Mouse (Mus musculus) MEL (cell line): ENCODE measurements around the gene Dusp16. TPM values are rescaled to one million over a fixed set of nuclear protein-coding genes. Genes with fewer than 3 reads are reported as not detected.

Experiments used
- DNase-seq: peaks from one replicate; pipeline ENCODE4 v3.0.0; 2011; ENCODE audit warnings: low read depth, low spot score
- H3K27ac ChIP-seq: 2 replicates; pipeline ENCODE4 v1.5.1; 2012; ENCODE audit warnings: low read depth, mild to moderate bottlenecking, control low read depth, low read length, moderate library complexity; ENCODE audit not compliant: control insufficient read depth
- H3K27me3 ChIP-seq, 2 experiments: fragments of 150-350 bp in 1 of 2; sonication (generic) in 1 of 2; 2 replicates each; pipeline ENCODE4 v1.6.1; 2012; ENCODE audit warnings: low read length in 2 of 2, mild to moderate bottlenecking in 2 of 2, improper control_type of control experiment in 1 of 2, moderate library complexity in 1 of 2; ENCODE audit not compliant: insufficient read depth in 2 of 2, control insufficient read depth in 1 of 2
- H3K36me3 ChIP-seq, 2 experiments: 2 replicates each; pipeline ENCODE4 v1.6.1; 2012 to 2014; ENCODE audit warnings: low read length in 2 of 2, improper control_type of control experiment in 1 of 2, inconsistent platforms in 1 of 2, mild to moderate bottlenecking in 1 of 2; ENCODE audit not compliant: insufficient read depth in 2 of 2, control insufficient read depth in 1 of 2
- H3K4me1 ChIP-seq, 2 experiments: fragments of 150-350 bp in 1 of 2; sonication (generic) in 1 of 2; 2 replicates each; pipeline ENCODE4 v1.6.1; 2012; ENCODE audit warnings: low read length in 2 of 2, improper control_type of control experiment in 1 of 2, mild to moderate bottlenecking in 1 of 2; ENCODE audit not compliant: insufficient read depth in 2 of 2, control insufficient read depth in 1 of 2
- H3K4me3 ChIP-seq, 2 experiments: fragments of 150-350 bp in 1 of 2; sonication (generic) in 1 of 2; 2 replicates each; pipeline ENCODE4 v1.5.1; 2012; ENCODE audit warnings: low read depth in 2 of 2, low read length in 2 of 2, mild to moderate bottlenecking in 2 of 2, moderate library complexity in 2 of 2, control low read depth in 1 of 2, improper control_type of control experiment in 1 of 2; ENCODE audit not compliant: control insufficient read depth in 1 of 2, insufficient read depth in 1 of 2
- H3K79me2 ChIP-seq: 2 replicates; pipeline ENCODE4 v1.6.1; 2012; ENCODE audit warnings: mild to moderate bottlenecking, low read length, moderate library complexity; ENCODE audit not compliant: control insufficient read depth, poor library complexity, insufficient read depth
- H3K9ac ChIP-seq: 2 replicates; pipeline ENCODE4 v1.6.1; 2012; ENCODE audit warnings: low read depth, mild to moderate bottlenecking, control low read depth, low read length, moderate library complexity; ENCODE audit not compliant: control insufficient read depth, poor library complexity, severe bottlenecking
- H3K9me3 ChIP-seq: fragments of 150-350 bp; sonication (generic); replicated peaks from 2 replicates; pipeline ENCODE4 v1.6.1; 2012; ENCODE audit warnings: mild to moderate bottlenecking, low read length, improper control_type of control experiment, moderate library complexity; ENCODE audit not compliant: insufficient read depth
- BHLHE40 ChIP-seq: IDR thresholded peaks from 2 replicates; pipeline ENCODE4 v1.6.1; 2012; ENCODE audit warnings: low read depth, mild to moderate bottlenecking, inconsistent platforms, low read length, improper control_type of control experiment, borderline replicate concordance
- CTCF ChIP-seq, 3 experiments: IDR thresholded peaks in 2 of 3; conservative IDR thresholded peaks in 1 of 3; 2 replicates each; pipeline ENCODE4 v1.5.1; 2011 to 2012; ENCODE audit warnings: low read length in 3 of 3, low read depth in 2 of 3, mild to moderate bottlenecking in 2 of 3, improper control_type of control experiment in 1 of 3, inconsistent platforms in 1 of 3, mixed read lengths in 1 of 3, moderate library complexity in 1 of 3; ENCODE audit not compliant: control insufficient read depth in 1 of 3, insufficient read depth in 1 of 3, poor library complexity in 1 of 3, severe bottlenecking in 1 of 3
- ELF1 ChIP-seq: IDR thresholded peaks from 2 replicates; pipeline ENCODE4 v1.6.1; 2014; ENCODE audit warnings: low read depth, mild to moderate bottlenecking, inconsistent platforms, low read length, improper control_type of control experiment, moderate library complexity
- EP300 ChIP-seq, 2 experiments: IDR thresholded peaks; 2 replicates each; pipeline ENCODE4 v1.6.1; 2011; ENCODE audit warnings: improper control_type of control experiment in 2 of 2, low read length in 2 of 2, low read depth in 1 of 2, mild to moderate bottlenecking in 1 of 2
- GABPA ChIP-seq: IDR thresholded peaks from 2 replicates; pipeline ENCODE4 v1.6.1; 2012; ENCODE audit warnings: low read depth, mild to moderate bottlenecking, inconsistent platforms, low read length, improper control_type of control experiment, moderate library complexity
- GATA1 ChIP-seq: IDR thresholded peaks from 2 replicates; pipeline ENCODE4 v1.6.1; 2011; ENCODE audit warnings: low read depth, low read length, improper control_type of control experiment
- JUND ChIP-seq: IDR thresholded peaks from 2 replicates; pipeline ENCODE4 v1.6.1; 2011; ENCODE audit warnings: low read depth, mild to moderate bottlenecking, improper control_type of control experiment, low read length
- MAZ ChIP-seq: IDR thresholded peaks from 2 replicates; pipeline ENCODE4 v1.6.1; 2012; ENCODE audit warnings: low read depth, mild to moderate bottlenecking, inconsistent platforms, low read length, improper control_type of control experiment
- MYB ChIP-seq: IDR thresholded peaks from 2 replicates; pipeline ENCODE4 v1.6.1; 2011; ENCODE audit warnings: mild to moderate bottlenecking, low read depth, low read length, improper control_type of control experiment
- NRF1 ChIP-seq: IDR thresholded peaks from 2 replicates; pipeline ENCODE4 v1.6.1; 2014; ENCODE audit warnings: low read depth, mild to moderate bottlenecking, inconsistent platforms, low read length, improper control_type of control experiment, moderate library complexity; ENCODE audit not compliant: poor library complexity, insufficient read depth, severe bottlenecking
- POLR2A ChIP-seq, 2 experiments: IDR thresholded peaks; 2 replicates each; pipeline ENCODE4 v1.6.1; 2011 to 2012; ENCODE audit warnings: low read length in 2 of 2, mild to moderate bottlenecking in 2 of 2, control low read depth in 1 of 2, improper control_type of control experiment in 1 of 2, low read depth in 1 of 2, moderate library complexity in 1 of 2; ENCODE audit not compliant: control insufficient read depth in 1 of 2, insufficient read depth in 1 of 2, poor library complexity in 1 of 2
- POLR2AphosphoS2 ChIP-seq: IDR thresholded peaks from 2 replicates; pipeline ENCODE4 v1.6.1; 2011; ENCODE audit warnings: low read length, improper control_type of control experiment
- RAD21 ChIP-seq: IDR thresholded peaks from 2 replicates; pipeline ENCODE4 v1.6.1; 2011; ENCODE audit warnings: mild to moderate bottlenecking, low read depth, low read length, improper control_type of control experiment
- RCOR1 ChIP-seq: IDR thresholded peaks from 2 replicates; pipeline ENCODE4 v1.6.1; 2012; ENCODE audit warnings: low read depth, mild to moderate bottlenecking, inconsistent platforms, low read length, improper control_type of control experiment
- SIN3A ChIP-seq: IDR thresholded peaks from 2 replicates; pipeline ENCODE4 v1.6.1; 2012; ENCODE audit warnings: low read length, improper control_type of control experiment, inconsistent platforms
- TAL1 ChIP-seq: IDR thresholded peaks from 2 replicates; pipeline ENCODE4 v1.6.1; 2012; ENCODE audit warnings: mild to moderate bottlenecking, inconsistent platforms, low read length, moderate library complexity, mixed read lengths
- UBTF ChIP-seq: IDR thresholded peaks from 2 replicates; pipeline ENCODE4 v1.6.1; 2012; ENCODE audit warnings: low read depth, mild to moderate bottlenecking, inconsistent platforms, low read length, improper control_type of control experiment, moderate library complexity, borderline replicate concordance; ENCODE audit not compliant: insufficient read depth
- ZNF384 ChIP-seq: IDR thresholded peaks from 2 replicates; pipeline ENCODE4 v1.6.1; 2012; ENCODE audit warnings: low read depth, mild to moderate bottlenecking, inconsistent platforms, low read length, improper control_type of control experiment
- polyA plus RNA-seq, 2 experiments: library from polyadenylated mRNA; stranded (reverse) in 1 of 2; unstranded in 1 of 2; fragments of >175 nt in 1 of 2; fragments of >200 nt in 1 of 2; gene quantifications; 2 replicates each; pipeline versions ENCODE4 v1.2.1 to v1.2.4; 2012; ENCODE audit warnings: low replicate concordance in 2 of 2, low read depth in 1 of 2; ENCODE audit not compliant: insufficient read length in 2 of 2, insufficient read depth in 1 of 2, missing spikeins in 1 of 2
- total RNA-seq: library from RNA; depleted of rRNA; stranded (reverse); fragments of 300-350 nt; gene quantifications from 2 replicates; pipeline ENCODE4 v1.2.3, GENCODE M21; 2012

Dusp16 gene
- total and polyA plus RNA-seq, 3 experiments: 1.9 to 6.9 TPM; not detected in 1

DNA sequence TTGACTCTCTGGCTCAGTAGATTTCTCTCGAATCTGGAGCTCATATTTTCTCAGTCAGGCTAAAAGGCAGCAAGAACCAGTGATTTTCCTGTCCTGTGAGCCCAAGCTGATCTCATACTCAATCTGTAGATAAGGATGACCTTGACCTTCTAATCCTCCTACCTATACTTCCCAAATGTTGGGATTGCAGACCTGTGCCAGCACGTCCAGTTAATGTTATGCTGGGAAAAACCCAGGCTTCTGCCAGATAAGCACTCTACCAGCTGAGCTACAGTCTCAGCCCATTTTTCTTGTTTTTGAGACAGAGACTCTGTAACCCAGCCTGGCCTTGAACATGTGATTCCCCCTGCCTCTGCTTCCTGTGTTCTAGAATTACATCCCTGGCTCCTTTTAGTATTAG lies 47.9 kb upstream of the Dusp16 start:
- H3K27ac ChIP-seq: no peak overlapping the region
- DNase-seq: no peak
- no peaks in the 10 kb centered on the region for H3K27me3 ChIP-seq
- no peaks in the 10 kb centered on the region for H3K9me3 ChIP-seq
- TF ChIP-seq JUND (no peak), TAL1 (no peak)
- TF ChIP-seq, all 39 proteins: peak for 0
- H3K79me2 ChIP-seq: no peaks in the 10 kb centered on the region
- no peak overlapping the region for H3K9ac ChIP-seq
- H3K4me1 ChIP-seq: peaks cover 6 to 13% of the 10 kb centered on the region in 2 experiments
- H3K4me3 ChIP-seq: no peak overlapping the region
- peaks cover 0 to 10% of the 10 kb centered on the region in 2 experiments; a peak in 2 of 4 replicates for H3K36me3 ChIP-seq

DNA sequence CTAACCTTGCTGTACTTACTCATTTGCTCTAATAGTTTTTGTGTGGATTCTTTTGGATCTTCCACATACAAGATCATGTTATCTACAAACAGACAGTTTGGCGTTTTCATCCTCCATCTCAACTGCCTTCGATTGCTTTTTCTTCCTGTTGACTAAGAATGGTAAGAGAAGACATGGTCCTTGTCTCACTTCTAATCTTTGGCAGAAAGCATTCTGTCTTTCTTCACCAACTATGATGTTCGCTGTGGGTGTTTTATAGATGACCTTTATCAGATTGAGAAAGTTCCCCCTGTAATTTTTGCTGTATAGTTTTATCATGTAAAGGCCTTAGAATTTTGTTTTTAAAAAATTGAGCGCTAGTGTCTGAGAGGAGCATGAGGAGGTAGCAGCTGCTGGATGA lies 45.7 kb upstream of the Dusp16 start:
- DNase-seq: no peak
- no peaks in the 10 kb centered on the region for H3K9me3 ChIP-seq

DNA sequence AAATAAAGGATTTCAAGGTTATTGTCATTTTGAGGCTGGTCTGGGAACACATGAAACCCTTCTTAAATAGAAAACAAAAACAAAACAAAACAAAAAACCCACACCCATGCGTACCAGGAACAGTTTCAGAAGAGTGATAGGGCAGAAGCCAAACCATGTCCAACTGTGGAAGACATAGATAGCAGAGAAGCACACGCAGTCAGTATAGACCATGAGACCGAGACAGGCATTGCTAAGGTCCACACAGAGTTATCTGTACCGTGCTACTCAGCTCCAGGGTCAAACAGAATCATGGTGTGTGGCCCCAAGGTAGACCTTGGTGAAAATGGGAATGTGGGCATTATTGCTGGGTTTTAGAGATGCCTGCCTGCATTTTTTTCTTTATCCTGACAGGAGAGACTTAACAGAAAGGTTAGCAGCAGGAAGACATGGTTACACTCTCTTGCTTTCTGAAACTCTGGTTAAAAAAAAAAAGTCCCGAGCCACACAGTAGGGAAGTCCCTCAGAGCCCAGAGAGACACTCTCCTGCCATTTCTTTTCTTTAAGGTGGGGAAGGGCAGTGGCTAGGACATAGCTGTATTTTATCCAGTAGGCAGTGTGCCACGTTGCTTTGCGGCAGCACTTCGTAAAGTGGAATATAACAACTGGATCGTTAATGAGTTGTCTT lies 42.3 kb upstream of the Dusp16 start:
- H3K4me1 ChIP-seq: peaks cover 8 to 13% of the 10 kb centered on the region in 2 experiments
- no peak for TF ChIP-seq SIN3A
- TF ChIP-seq POLR2A (IDR thresholded peaks at IDR 0.05; ENCODE audit: control insufficient read depth in 1 of 2, insufficient read depth in 1 of 2, low read depth in 1 of 2, low read length in 2 of 2, poor library complexity in 1 of 2): no peak
- no peak for TF ChIP-seq ZNF384
- no peak for TF ChIP-seq RAD21
- TF ChIP-seq UBTF: no peak
- TF ChIP-seq MYB: no peak
- no peak for TF ChIP-seq CTCF (IDR thresholded peaks at IDR 0.05 in 2 of 3, conservative IDR thresholded peaks at IDR 0.05 in 1 of 3; ENCODE audit: control insufficient read depth in 1 of 3, insufficient read depth in 1 of 3, low read depth in 2 of 3, low read length in 3 of 3, poor library complexity in 1 of 3, severe bottlenecking in 1 of 3)
- TF ChIP-seq, all 39 proteins: peak for 0
- Histone ChIP-seq H3K36me3 (peaks cover 0 to 15% of the 10 kb centered on the region in 2 experiments; a peak in 2 of 4 replicates), H3K9ac (no peak overlapping the region), H3K27ac (no peak overlapping the region), H3K9me3 (no peaks in the 10 kb centered on the region), H3K27me3 (no peaks in the 10 kb centered on the region), H3K4me3 (no peak overlapping the region), H3K79me2 (peaks cover 2% of the 10 kb centered on the region; the same call in 1 of the 2 replicates)
- no peak for DNase-seq

More for the DNA sequence above, 45.7 kb upstream of the Dusp16 start:
- H3K9ac ChIP-seq: no peak overlapping the region
- no peaks in the 10 kb centered on the region for H3K27me3 ChIP-seq
- H3K36me3 ChIP-seq: peaks cover 0 to 10% of the 10 kb centered on the region in 2 experiments; a peak in 2 of 4 replicates
- TF ChIP-seq MYB (no peak), POLR2AphosphoS2 (no peak), MAZ (no peak), GABPA (no peak), RCOR1 (no peak), GATA1 (0 out of 2 replicates have a peak, but pooled peaks have one; percentile 28), RAD21 (no peak), EP300 (IDR thresholded peaks at IDR 0.05; ENCODE audit: low read depth in 1 of 2, low read length in 2 of 2) (peak in 1 of 2 experiments; percentile 6; a peak in 1 of 4 replicates), TAL1 (no peak), JUND (no peak), ELF1 (no peak), BHLHE40 (no peak), NRF1 (no peak)
- no peak overlapping the region for H3K4me3 ChIP-seq
- no peaks in the 10 kb centered on the region for H3K79me2 ChIP-seq
- H3K27ac ChIP-seq: no peak overlapping the region
- H3K4me1 ChIP-seq: peaks cover 6 to 13% of the 10 kb centered on the region in 2 experiments
